Mouse (Mus musculus) stomach, postnatal 0 days (tissue): ENCODE measurements around the gene Gli1.

ENCODE experiments used
- CTCF ChIP-seq: IDR thresholded peaks from 2 replicates; pipeline ENCODE4 v1.5.1; 2016; ENCODE audit warnings: antibody characterized with exemption, low read depth, mild to moderate bottlenecking, moderate library complexity
- EP300 ChIP-seq: optimal IDR thresholded peaks from 2 replicates; pipeline ENCODE3; 2016; ENCODE audit warnings: antibody characterized with exemption

GRCm38 (mm10) chr10:127352187-127352586 is 10.4 kb upstream of the Gli1 start:
- no peak for TF ChIP-seq CTCF
- no peak for TF ChIP-seq EP300
